ENCODE assay signal across 13 mouse cellular contexts in genomic region chr19:7122698-7123306, GRCm38 (mm10). TPM values are rescaled to one million over a fixed set of nuclear protein-coding genes. Genes with fewer than 3 reads are reported as not detected.
DNase-seq lines count a peak whose midpoint lies in the region; ATAC-seq and TF ChIP-seq lines count a peak whose summit lies in the region.
"Had no signal": no experiment of that assay in that cellular context is flagged by ENCODE, and none has a peak within 500 bp of the region (broad histone marks: within the 10 kb centered on the region; RNA-seq: fewer than 3 reads in every experiment).

No protein-coding gene starts in this region.

- no peak for ATAC-seq in intestine, embryonic 15.5 days
- ATAC-seq in intestine, postnatal 0 days = no peak
- ATAC-seq in embryonic facial prominence, embryonic 12.5 days (ENCODE audit: insufficient number of reproducible peaks, insufficient read depth, low FRiP score, low TSS enrichment) = no peak
- ATAC-seq in heart, postnatal 0 days (ENCODE audit: insufficient read depth, low read depth) = peak; percentile 91
- peak; percentile 74 for ATAC-seq in midbrain, embryonic 12.5 days (ENCODE audit: low FRiP score, low read depth)
- ATAC-seq in megakaryocyte-erythroid progenitor cell, adult 5-6 weeks (replicated peaks; ENCODE audit: low FRiP score, low TSS enrichment, poor library complexity, severe bottlenecking) = no peak
- ATAC-seq: activated CD4-positive, CD25-positive, alpha-beta regulatory T cell, adult 4 months had no signal

- no peak for TF ChIP-seq CTCF in intestine, postnatal 0 days (IDR thresholded peaks at IDR 0.05; ENCODE audit: low read depth)
- TF ChIP-seq CTCF in heart, postnatal 0 days (IDR thresholded peaks at IDR 0.05; ENCODE audit: low read depth) = no peak

- no peak overlapping the region for H3K4me2 ChIP-seq in intestine, embryonic 15.5 days (replicated peaks)
- no peak overlapping the region for H3K4me2 ChIP-seq in intestine, postnatal 0 days (replicated peaks; ENCODE audit: low read depth)
- no peak overlapping the region for H3K4me2 ChIP-seq in embryonic facial prominence, embryonic 12.5 days (replicated peaks)
- peak overlapping the region; percentile 45 for H3K4me2 ChIP-seq in heart, postnatal 0 days (ENCODE audit: low read depth, low read length)
- H3K4me2 ChIP-seq in midbrain, embryonic 12.5 days (replicated peaks) = no peak overlapping the region

- WGBS in intestine, embryonic 15.5 days = 24% methylated on average over 10 of the region's 10 CpGs
- 27% methylated on average over 10 of the region's 10 CpGs for WGBS in intestine, postnatal 0 days
- 45% methylated on average over 10 of the region's 10 CpGs for WGBS in embryonic facial prominence, embryonic 12.5 days
- 15% methylated on average over 10 of the region's 10 CpGs for WGBS in heart, postnatal 0 days
- 30% methylated on average over 10 of the region's 10 CpGs for WGBS in midbrain, embryonic 12.5 days

- peaks cover 32% of the 10 kb centered on the region for H3K4me1 ChIP-seq in intestine, embryonic 15.5 days (replicated peaks)
- H3K4me1 ChIP-seq in intestine, postnatal 0 days (replicated peaks; ENCODE audit: control insufficient read depth, insufficient read depth, low read length) = no peaks in the 10 kb centered on the region
- H3K4me1 ChIP-seq in embryonic facial prominence, embryonic 12.5 days = peaks cover 12% of the 10 kb centered on the region
- peaks cover 18% of the 10 kb centered on the region for H3K4me1 ChIP-seq in heart, postnatal 0 days (ENCODE audit: control insufficient read depth, insufficient read depth)
- H3K4me1 ChIP-seq in midbrain, embryonic 12.5 days = peaks cover 22% of the 10 kb centered on the region

- H3K9me3 ChIP-seq in intestine, embryonic 15.5 days = no peaks in the 10 kb centered on the region
- H3K9me3 ChIP-seq in intestine, postnatal 0 days (ENCODE audit: control insufficient read depth) = no peaks in the 10 kb centered on the region
- H3K9me3 ChIP-seq in embryonic facial prominence, embryonic 12.5 days = no peaks in the 10 kb centered on the region
- H3K9me3 ChIP-seq in heart, postnatal 0 days (replicated peaks; ENCODE audit: control insufficient read depth, low read length) = no peaks in the 10 kb centered on the region
- no peaks in the 10 kb centered on the region for H3K9me3 ChIP-seq in midbrain, embryonic 12.5 days

- peak; percentile 87 for DNase-seq in heart, postnatal 0 days (ENCODE audit: low spot score)
- no peak for DNase-seq in frontal cortex, postnatal 36 days (ENCODE audit: low spot score in 2 of 2)
- no peak for DNase-seq in right cerebral cortex, postnatal 10 days (ENCODE audit: low spot score in 2 of 2)
- DNase-seq: cerebellum, adult 11-12 months; right cerebral cortex, postnatal 4 days; thymus, postnatal 14 days had no signal

- no peaks in the 10 kb centered on the region for H3K27me3 ChIP-seq in intestine, embryonic 15.5 days (replicated peaks)
- no peaks in the 10 kb centered on the region for H3K27me3 ChIP-seq in intestine, postnatal 0 days (replicated peaks; ENCODE audit: control insufficient read depth, insufficient read depth, low read length)
- H3K27me3 ChIP-seq in embryonic facial prominence, embryonic 12.5 days = peaks cover 12% of the 10 kb centered on the region
- no peaks in the 10 kb centered on the region for H3K27me3 ChIP-seq in heart, postnatal 0 days (ENCODE audit: control insufficient read depth, insufficient read depth, low read length)
- peaks cover 59% of the 10 kb centered on the region for H3K27me3 ChIP-seq in midbrain, embryonic 12.5 days

- H3K27ac ChIP-seq in intestine, embryonic 15.5 days = no peak overlapping the region
- no peak overlapping the region for H3K27ac ChIP-seq in intestine, postnatal 0 days (ENCODE audit: low read depth, low read length)
- H3K27ac ChIP-seq in embryonic facial prominence, embryonic 12.5 days = no peak overlapping the region
- H3K27ac ChIP-seq in heart, postnatal 0 days (ENCODE audit: low read depth) = peak overlapping the region; percentile 96
- peak overlapping the region; percentile 63 for H3K27ac ChIP-seq in midbrain, embryonic 12.5 days (replicated peaks)

- H3K36me3 ChIP-seq in intestine, embryonic 15.5 days = no peaks in the 10 kb centered on the region
- H3K36me3 ChIP-seq in intestine, postnatal 0 days (ENCODE audit: control insufficient read depth, insufficient read depth) = no peaks in the 10 kb centered on the region
- no peaks in the 10 kb centered on the region for H3K36me3 ChIP-seq in embryonic facial prominence, embryonic 12.5 days
- no peaks in the 10 kb centered on the region for H3K36me3 ChIP-seq in heart, postnatal 0 days (replicated peaks; ENCODE audit: control insufficient read depth, insufficient read depth, low read length)
- H3K36me3 ChIP-seq in midbrain, embryonic 12.5 days = no peaks in the 10 kb centered on the region

- peak; percentile 41; the same call in 1 of the 2 replicates for TF ChIP-seq EP300 in heart, postnatal 0 days (IDR thresholded peaks at IDR 0.05; ENCODE audit: low read depth)

- no peak overlapping the region for H3K4me3 ChIP-seq in intestine, embryonic 15.5 days (replicated peaks)
- no peak overlapping the region for H3K4me3 ChIP-seq in intestine, postnatal 0 days (ENCODE audit: low read depth, low read length)
- no peak overlapping the region for H3K4me3 ChIP-seq in embryonic facial prominence, embryonic 12.5 days
- no peak overlapping the region for H3K4me3 ChIP-seq in heart, postnatal 0 days (ENCODE audit: low read depth, low read length)
- H3K4me3 ChIP-seq in midbrain, embryonic 12.5 days = no peak overlapping the region

- peak overlapping the region; percentile 13; the same call in 1 of the 2 replicates for H3K9ac ChIP-seq in intestine, embryonic 15.5 days
- no peak overlapping the region for H3K9ac ChIP-seq in intestine, postnatal 0 days (ENCODE audit: low read depth, low read length)
- 0 out of 2 replicates have a peak overlapping the region, but pooled peaks have one; percentile 24 for H3K9ac ChIP-seq in embryonic facial prominence, embryonic 12.5 days
- H3K9ac ChIP-seq in heart, postnatal 0 days (replicated peaks; ENCODE audit: low read depth, low read length) = no peak overlapping the region
- no peak overlapping the region for H3K9ac ChIP-seq in midbrain, embryonic 12.5 days (replicated peaks)

RNA-seq across cellular contexts. Expression of gene Flrt1, which starts 17.3 kb away (rescaled TPM):
- polyA plus RNA-seq in intestine, embryonic 15.5 days (2015; fragmentation: Nextera tagmentation; extraction: Ambion mirVana) = 1.8 and 2.1 TPM in 2 replicates
- polyA plus RNA-seq in intestine, postnatal 0 days (2015; fragmentation: Nextera tagmentation; extraction: Ambion mirVana) = 0.75 and 0.82 TPM in 2 replicates
- 6.6 and 6.8 TPM in 2 replicates for polyA plus RNA-seq in embryonic facial prominence, embryonic 12.5 days (2016; fragmentation: Nextera tagmentation; extraction: Ambion mirVana)
- 0.23 and 0.89 TPM in 2 replicates for total RNA-seq in heart, postnatal 0 days (2014; rRNA removed; ENCODE audit: low replicate concordance)
- polyA plus RNA-seq in heart, postnatal 0 days (2015; fragmentation: Nextera tagmentation; extraction: Ambion mirVana) = 1.0 TPM in 2 replicates
- 8.0 and 8.2 TPM in 2 replicates for polyA plus RNA-seq in midbrain, embryonic 12.5 days (2016; fragmentation: Nextera tagmentation; extraction: Ambion mirVana)
- not detected in 2 replicates for total RNA-seq in megakaryocyte-erythroid progenitor cell, adult 5-6 weeks (2014; fragmentation: Nextera tagmentation)
- total RNA-seq in megakaryocyte-erythroid progenitor cell, adult 5-6 weeks (2017) = not detected in 2 replicates
- total RNA-seq: hematopoietic stem cell, adult 5-6 weeks had no signal
- polyA plus RNA-seq: activated CD4-positive, CD25-positive, alpha-beta regulatory T cell, adult 4 months had no signal

Comparison
In these comparisons a context has a peak if more than half of its experiments do, and no peak if none do; other contexts are left out.
1. H3K9ac ChIP-seq: peak in intestine, embryonic 15.5 days (single experiment) and embryonic facial prominence, embryonic 12.5 days (single experiment); none in intestine, postnatal 0 days (single experiment), heart, postnatal 0 days (single experiment) and midbrain, embryonic 12.5 days (single experiment).
2. ATAC-seq: peak in heart, postnatal 0 days (single experiment) and midbrain, embryonic 12.5 days (single experiment); none in intestine, embryonic 15.5 days (single experiment), intestine, postnatal 0 days (single experiment), embryonic facial prominence, embryonic 12.5 days (single experiment) and megakaryocyte-erythroid progenitor cell, adult 5-6 weeks (single experiment).
3. H3K27ac ChIP-seq: peak in heart, postnatal 0 days (single experiment) and midbrain, embryonic 12.5 days (single experiment); none in intestine, embryonic 15.5 days (single experiment), intestine, postnatal 0 days (single experiment) and embryonic facial prominence, embryonic 12.5 days (single experiment).